Mouse (Mus musculus) MEL (cell line): Measurements from ENCODE around the gene Tcf19. TPM values are rescaled to one million over a fixed set of nuclear protein-coding genes. Genes with fewer than 3 reads are reported as not detected.

ENCODE experiments used
- DNase-seq: peaks from one replicate; pipeline ENCODE4 v3.0.0; 2011; ENCODE audit warnings: low read depth, low spot score
- H3K27ac ChIP-seq: 2 replicates; pipeline ENCODE4 v1.5.1; 2012; ENCODE audit warnings: low read depth, mild to moderate bottlenecking, control low read depth, low read length, moderate library complexity; ENCODE audit not compliant: control insufficient read depth
- H3K27me3 ChIP-seq, 2 experiments: fragments of 150-350 bp in 1 of 2; sonication (generic) in 1 of 2; 2 replicates each; pipeline ENCODE4 v1.6.1; 2012; ENCODE audit warnings: low read length in 2 of 2, mild to moderate bottlenecking in 2 of 2, improper control_type of control experiment in 1 of 2, moderate library complexity in 1 of 2; ENCODE audit not compliant: insufficient read depth in 2 of 2, control insufficient read depth in 1 of 2
- H3K36me3 ChIP-seq, 2 experiments: 2 replicates each; pipeline ENCODE4 v1.6.1; 2012 to 2014; ENCODE audit warnings: low read length in 2 of 2, improper control_type of control experiment in 1 of 2, inconsistent platforms in 1 of 2, mild to moderate bottlenecking in 1 of 2; ENCODE audit not compliant: insufficient read depth in 2 of 2, control insufficient read depth in 1 of 2
- H3K4me1 ChIP-seq, 2 experiments: fragments of 150-350 bp in 1 of 2; sonication (generic) in 1 of 2; 2 replicates each; pipeline ENCODE4 v1.6.1; 2012; ENCODE audit warnings: low read length in 2 of 2, improper control_type of control experiment in 1 of 2, mild to moderate bottlenecking in 1 of 2; ENCODE audit not compliant: insufficient read depth in 2 of 2, control insufficient read depth in 1 of 2
- H3K4me3 ChIP-seq, 2 experiments: fragments of 150-350 bp in 1 of 2; sonication (generic) in 1 of 2; 2 replicates each; pipeline ENCODE4 v1.5.1; 2012; ENCODE audit warnings: low read depth in 2 of 2, low read length in 2 of 2, mild to moderate bottlenecking in 2 of 2, moderate library complexity in 2 of 2, control low read depth in 1 of 2, improper control_type of control experiment in 1 of 2; ENCODE audit not compliant: control insufficient read depth in 1 of 2, insufficient read depth in 1 of 2
- H3K79me2 ChIP-seq: 2 replicates; pipeline ENCODE4 v1.6.1; 2012; ENCODE audit warnings: mild to moderate bottlenecking, low read length, moderate library complexity; ENCODE audit not compliant: control insufficient read depth, poor library complexity, insufficient read depth
- H3K9ac ChIP-seq: 2 replicates; pipeline ENCODE4 v1.6.1; 2012; ENCODE audit warnings: low read depth, mild to moderate bottlenecking, control low read depth, low read length, moderate library complexity; ENCODE audit not compliant: control insufficient read depth, poor library complexity, severe bottlenecking
- H3K9me3 ChIP-seq: fragments of 150-350 bp; sonication (generic); replicated peaks from 2 replicates; pipeline ENCODE4 v1.6.1; 2012; ENCODE audit warnings: mild to moderate bottlenecking, low read length, improper control_type of control experiment, moderate library complexity; ENCODE audit not compliant: insufficient read depth
- BHLHE40 ChIP-seq: IDR thresholded peaks from 2 replicates; pipeline ENCODE4 v1.6.1; 2012; ENCODE audit warnings: low read depth, mild to moderate bottlenecking, inconsistent platforms, low read length, improper control_type of control experiment, borderline replicate concordance
- CTCF ChIP-seq, 3 experiments: IDR thresholded peaks in 2 of 3; conservative IDR thresholded peaks in 1 of 3; 2 replicates each; pipeline ENCODE4 v1.5.1; 2011 to 2012; ENCODE audit warnings: low read length in 3 of 3, low read depth in 2 of 3, mild to moderate bottlenecking in 2 of 3, improper control_type of control experiment in 1 of 3, inconsistent platforms in 1 of 3, mixed read lengths in 1 of 3, moderate library complexity in 1 of 3; ENCODE audit not compliant: control insufficient read depth in 1 of 3, insufficient read depth in 1 of 3, poor library complexity in 1 of 3, severe bottlenecking in 1 of 3
- E2F4 ChIP-seq: IDR thresholded peaks from 2 replicates; pipeline ENCODE4 v1.6.1; 2011; ENCODE audit warnings: low read depth, low read length, improper control_type of control experiment, borderline replicate concordance
- ETS1 ChIP-seq: IDR thresholded peaks from 2 replicates; pipeline ENCODE4 v1.6.1; 2012; ENCODE audit warnings: low read depth, mild to moderate bottlenecking, inconsistent platforms, low read length, improper control_type of control experiment, moderate library complexity
- HCFC1 ChIP-seq: IDR thresholded peaks from 2 replicates; pipeline ENCODE4 v1.6.1; 2012; ENCODE audit warnings: low read depth, mild to moderate bottlenecking, inconsistent platforms, low read length, improper control_type of control experiment, moderate library complexity
- JUND ChIP-seq: IDR thresholded peaks from 2 replicates; pipeline ENCODE4 v1.6.1; 2011; ENCODE audit warnings: low read depth, mild to moderate bottlenecking, improper control_type of control experiment, low read length
- MEF2A ChIP-seq: IDR thresholded peaks from 2 replicates; pipeline ENCODE4 v1.6.1; 2014; ENCODE audit warnings: low read depth, mild to moderate bottlenecking, inconsistent platforms, low read length, improper control_type of control experiment; ENCODE audit not compliant: poor library complexity, insufficient replicate concordance, severe bottlenecking; ENCODE audit errors: extremely low read depth
- MXI1 ChIP-seq: IDR thresholded peaks from 2 replicates; pipeline ENCODE4 v1.6.1; 2011; ENCODE audit warnings: mild to moderate bottlenecking, low read depth, low read length, improper control_type of control experiment
- MYB ChIP-seq: IDR thresholded peaks from 2 replicates; pipeline ENCODE4 v1.6.1; 2011; ENCODE audit warnings: mild to moderate bottlenecking, low read depth, low read length, improper control_type of control experiment
- MYC ChIP-seq: IDR thresholded peaks from 2 replicates; pipeline ENCODE4 v1.6.1; 2011; ENCODE audit warnings: low read depth, mild to moderate bottlenecking, low read length, improper control_type of control experiment, moderate library complexity
- NELFE ChIP-seq: IDR thresholded peaks from 2 replicates; pipeline ENCODE4 v1.6.1; 2011; ENCODE audit warnings: low read depth, low read length, improper control_type of control experiment
- NRF1 ChIP-seq: IDR thresholded peaks from 2 replicates; pipeline ENCODE4 v1.6.1; 2014; ENCODE audit warnings: low read depth, mild to moderate bottlenecking, inconsistent platforms, low read length, improper control_type of control experiment, moderate library complexity; ENCODE audit not compliant: poor library complexity, insufficient read depth, severe bottlenecking
- POLR2AphosphoS2 ChIP-seq: IDR thresholded peaks from 2 replicates; pipeline ENCODE4 v1.6.1; 2011; ENCODE audit warnings: low read length, improper control_type of control experiment
- RAD21 ChIP-seq: IDR thresholded peaks from 2 replicates; pipeline ENCODE4 v1.6.1; 2011; ENCODE audit warnings: mild to moderate bottlenecking, low read depth, low read length, improper control_type of control experiment
- RCOR1 ChIP-seq: IDR thresholded peaks from 2 replicates; pipeline ENCODE4 v1.6.1; 2012; ENCODE audit warnings: low read depth, mild to moderate bottlenecking, inconsistent platforms, low read length, improper control_type of control experiment
- SIN3A ChIP-seq: IDR thresholded peaks from 2 replicates; pipeline ENCODE4 v1.6.1; 2012; ENCODE audit warnings: low read length, improper control_type of control experiment, inconsistent platforms
- TAL1 ChIP-seq: IDR thresholded peaks from 2 replicates; pipeline ENCODE4 v1.6.1; 2012; ENCODE audit warnings: mild to moderate bottlenecking, inconsistent platforms, low read length, moderate library complexity, mixed read lengths
- TBP ChIP-seq: IDR thresholded peaks from 2 replicates; pipeline ENCODE4 v1.8.0; 2011; ENCODE audit warnings: low read depth, low read length, improper control_type of control experiment
- TCF12 ChIP-seq: IDR thresholded peaks from 2 replicates; pipeline ENCODE4 v1.6.1; 2014; ENCODE audit warnings: low read depth, mild to moderate bottlenecking, inconsistent platforms, low read length, improper control_type of control experiment, moderate library complexity
- USF2 ChIP-seq, 2 experiments: IDR thresholded peaks; 2 replicates each; pipeline ENCODE4 v1.6.1; 2011 to 2012; ENCODE audit warnings: improper control_type of control experiment in 2 of 2, low read length in 2 of 2, borderline replicate concordance in 1 of 2, inconsistent platforms in 1 of 2, low read depth in 1 of 2, mild to moderate bottlenecking in 1 of 2; ENCODE audit not compliant: insufficient read depth in 1 of 2
- ZC3H11A ChIP-seq: IDR thresholded peaks from 2 replicates; pipeline ENCODE4 v1.6.1; 2012; ENCODE audit warnings: low read depth, mild to moderate bottlenecking, inconsistent platforms, low read length, improper control_type of control experiment
- ZKSCAN1 ChIP-seq: IDR thresholded peaks from 2 replicates; pipeline ENCODE4 v1.6.1; 2012; ENCODE audit warnings: low read depth, mild to moderate bottlenecking, inconsistent platforms, low read length, improper control_type of control experiment, moderate library complexity
- polyA plus RNA-seq, 2 experiments: library from polyadenylated mRNA; stranded (reverse) in 1 of 2; unstranded in 1 of 2; fragments of >175 nt in 1 of 2; fragments of >200 nt in 1 of 2; gene quantifications; 2 replicates each; pipeline versions ENCODE4 v1.2.1 to v1.2.4; 2012; ENCODE audit warnings: low replicate concordance in 2 of 2, low read depth in 1 of 2; ENCODE audit not compliant: insufficient read length in 2 of 2, insufficient read depth in 1 of 2, missing spikeins in 1 of 2
- total RNA-seq: library from RNA; depleted of rRNA; stranded (reverse); fragments of 300-350 nt; gene quantifications from 2 replicates; pipeline ENCODE4 v1.2.3, GENCODE M21; 2012

The Tcf19 gene
- total and polyA plus RNA-seq, 3 experiments = 16.6 to 25.7 TPM; not detected in 1

GRCm38 (mm10) chr17:35532360-35532759 lies 15.7 kb upstream of the Tcf19 start:
- no peak for DNase-seq

GRCm38 (mm10) chr17:35526644-35527043 lies 10.0 kb upstream of the Tcf19 start:
- TF ChIP-seq E2F4 (no peak), MEF2A (no peak), USF2 (IDR thresholded peaks at IDR 0.05; ENCODE audit: borderline replicate concordance in 1 of 2, insufficient read depth in 1 of 2, low read depth in 1 of 2, low read length in 2 of 2) (no peak), RAD21 (no peak), ZKSCAN1 (no peak), RCOR1 (no peak), HCFC1 (no peak), MYB (no peak), CTCF (IDR thresholded peaks at IDR 0.05 in 2 of 3, conservative IDR thresholded peaks at IDR 0.05 in 1 of 3; ENCODE audit: control insufficient read depth in 1 of 3, insufficient read depth in 1 of 3, low read depth in 2 of 3, low read length in 3 of 3, poor library complexity in 1 of 3, severe bottlenecking in 1 of 3) (no peak), TCF12 (no peak), ZC3H11A (no peak)
- TF ChIP-seq, all 39 proteins: peak for 0
- no peak overlapping the region for H3K9ac ChIP-seq
- no peaks in the 10 kb centered on the region for H3K36me3 ChIP-seq
- H3K79me2 ChIP-seq = no peaks in the 10 kb centered on the region
- H3K4me3 ChIP-seq = no peak overlapping the region
- no peaks in the 10 kb centered on the region for H3K9me3 ChIP-seq
- H3K4me1 ChIP-seq = no peaks in the 10 kb centered on the region
- no peak for DNase-seq
- H3K27me3 ChIP-seq = no peaks in the 10 kb centered on the region
- H3K27ac ChIP-seq = no peak overlapping the region

More at GRCm38 (mm10) chr17:35532360-35532759, 15.7 kb upstream of the Tcf19 start:
- no peak overlapping the region for H3K4me3 ChIP-seq
- H3K9ac ChIP-seq = no peak overlapping the region
- H3K27ac ChIP-seq = no peak overlapping the region
- H3K9me3 ChIP-seq = no peaks in the 10 kb centered on the region
- peaks cover 0 to 3% of the 10 kb centered on the region in 2 experiments; a peak in 2 of 4 replicates for H3K4me1 ChIP-seq
- H3K36me3 ChIP-seq = peaks cover 0 to 2% of the 10 kb centered on the region in 2 experiments; a peak in 1 of 4 replicates
- TF ChIP-seq BHLHE40 = no peak
- TF ChIP-seq ZC3H11A = no peak
- TF ChIP-seq ZKSCAN1 = no peak
- no peak for TF ChIP-seq MYC
- TF ChIP-seq RCOR1 = no peak
- no peak for TF ChIP-seq MXI1
- TF ChIP-seq NRF1 = no peak
- TF ChIP-seq NELFE = no peak
- no peak for TF ChIP-seq TCF12
- TF ChIP-seq CTCF (IDR thresholded peaks at IDR 0.05 in 2 of 3, conservative IDR thresholded peaks at IDR 0.05 in 1 of 3; ENCODE audit: control insufficient read depth in 1 of 3, insufficient read depth in 1 of 3, low read depth in 2 of 3, low read length in 3 of 3, poor library complexity in 1 of 3, severe bottlenecking in 1 of 3) = no peak
- no peak for TF ChIP-seq ETS1
- no peak for TF ChIP-seq POLR2AphosphoS2
- TF ChIP-seq HCFC1 = no peak
- TF ChIP-seq JUND = no peak
- TF ChIP-seq TAL1 = no peak
- no peak for TF ChIP-seq SIN3A
- no peak for TF ChIP-seq TBP
- no peaks in the 10 kb centered on the region for H3K79me2 ChIP-seq
- H3K27me3 ChIP-seq = no peaks in the 10 kb centered on the region
